Mouse (Mus musculus) kidney, adult 2 months (tissue): ENCODE results near the gene Zfp143.

Experiments
- CTCF ChIP-seq: fragments of 200-500 bp; conservative IDR thresholded peaks from 2 replicates; pipeline ENCODE4 v1.5.1; 2011; ENCODE audit warnings: low read depth, mild to moderate bottlenecking, control low read depth, low read length, moderate library complexity, mixed read lengths; ENCODE audit not compliant: insufficient read depth, insufficient read length
- POLR2A ChIP-seq: fragments of 200-500 bp; IDR thresholded peaks from one replicate; pipeline ENCODE4 v1.6.1; 2011; ENCODE audit warnings: low read depth, low read length, control low read depth

- TF ChIP-seq POLR2A, result no peak
- TF ChIP-seq CTCF, result no peak
Observed at GRCm38 (mm10) chr7:110096332-110096731, 35.3 kb downstream of the Zfp143 start.
